Mouse (Mus musculus): ENCODE results near the gene Fut2. TPM values are rescaled to one million over a fixed set of nuclear protein-coding genes. Genes with fewer than 3 reads are reported as not detected.

Gene Fut2
- polyA plus RNA-seq, 1 experiment from 2014 or later: not detected

- no peaks in the 10 kb centered on the region for H3K4me1 ChIP-seq (ENCODE audit: insufficient read depth)
- DNase-seq (no peak), ATAC-seq (no peak)
- no peak overlapping the region; the same call in 1 of the 2 replicates for H3K27ac ChIP-seq (ENCODE audit: low read depth)
- H3K36me3 ChIP-seq (replicated peaks; ENCODE audit: insufficient read depth, low read length): no peaks in the 10 kb centered on the region
- no peaks in the 10 kb centered on the region for H3K27me3 ChIP-seq (ENCODE audit: insufficient read depth, low read length)
- 43% methylated on average over 1 of the region's 1 CpGs for WGBS (ENCODE audit: insufficient replicate concordance)
- no peaks in the 10 kb centered on the region for H3K9me3 ChIP-seq (ENCODE audit: low read length)
- no peak overlapping the region for H3K4me2 ChIP-seq (ENCODE audit: low read depth, low read length)
- H3K9ac ChIP-seq (replicated peaks): no peak overlapping the region
- TF ChIP-seq CTCF (IDR thresholded peaks at IDR 0.05; ENCODE audit: low read depth) (no peak), EP300 (IDR thresholded peaks at IDR 0.05; ENCODE audit: low read depth) (no peak)
- no peak overlapping the region for H3K4me3 ChIP-seq (ENCODE audit: low read depth, low read length)
Observed at GRCm38 (mm10) chr7:45609511-45609910, 56.7 kb downstream of the Fut2 start.

GRCm38 (mm10) chr7:45605704-45606289 lies 60.4 kb downstream of the Fut2 start:
- no peak overlapping the region for H3K4me2 ChIP-seq (ENCODE audit: low read depth, low read length)
- WGBS (ENCODE audit: insufficient replicate concordance): 77% methylated on average over 9 of the region's 9 CpGs
- peak; percentile 31 for ATAC-seq
- H3K36me3 ChIP-seq (replicated peaks; ENCODE audit: insufficient read depth, low read length): no peaks in the 10 kb centered on the region
- TF ChIP-seq CTCF (IDR thresholded peaks at IDR 0.05; ENCODE audit: low read depth) (no peak), EP300 (IDR thresholded peaks at IDR 0.05; ENCODE audit: low read depth) (no peak)
- H3K4me1 ChIP-seq (ENCODE audit: insufficient read depth): no peaks in the 10 kb centered on the region
- H3K27ac ChIP-seq (ENCODE audit: low read depth): no peak overlapping the region
- H3K9me3 ChIP-seq (ENCODE audit: low read length): no peaks in the 10 kb centered on the region
- no peak overlapping the region for H3K4me3 ChIP-seq (ENCODE audit: low read depth, low read length)
- H3K27me3 ChIP-seq (ENCODE audit: insufficient read depth, low read length): no peaks in the 10 kb centered on the region
- no peak overlapping the region for H3K9ac ChIP-seq (replicated peaks)
- DNase-seq: no peak

- TF ChIP-seq CTCF (IDR thresholded peaks at IDR 0.05; ENCODE audit: low read depth): no peak
- no peak for TF ChIP-seq EP300 (IDR thresholded peaks at IDR 0.05; ENCODE audit: low read depth)
- no peak overlapping the region for H3K4me3 ChIP-seq (ENCODE audit: low read depth, low read length)
- peaks cover 10% of the 10 kb centered on the region for H3K4me1 ChIP-seq (ENCODE audit: insufficient read depth)
- DNase-seq (no peak), ATAC-seq (peak; percentile 47; the same call in 1 of the 2 replicates)
- no peak overlapping the region; the same call in 1 of the 2 replicates for H3K4me2 ChIP-seq (ENCODE audit: low read depth, low read length)
- H3K27me3 ChIP-seq (ENCODE audit: insufficient read depth, low read length): no peaks in the 10 kb centered on the region
- H3K9ac ChIP-seq (replicated peaks): no peak overlapping the region
- no peak overlapping the region for H3K27ac ChIP-seq (ENCODE audit: low read depth)
- 49% methylated on average over 18 of the region's 18 CpGs for WGBS (ENCODE audit: insufficient replicate concordance)
- no peaks in the 10 kb centered on the region for H3K9me3 ChIP-seq (ENCODE audit: low read length)
- no peaks in the 10 kb centered on the region for H3K36me3 ChIP-seq (replicated peaks; ENCODE audit: insufficient read depth, low read length)
Observed at GRCm38 (mm10) chr7:45598960-45599879, 67.0 kb downstream of the Fut2 start.

Other genes with a start within 250 kb of the Fut2 start
- not detected in 2 replicates for gene Lhb, start 245.6 kb downstream of the Fut2 start, polyA plus RNA-seq (2015; fragmentation: Nextera tagmentation; extraction: Ambion mirVana)
- 3.3 TPM in 2 replicates for gene Gys1, start 231.6 kb downstream of the Fut2 start, polyA plus RNA-seq (2015; fragmentation: Nextera tagmentation; extraction: Ambion mirVana)
- gene Ruvbl2, start 228.3 kb downstream of the Fut2 start, polyA plus RNA-seq (2015; fragmentation: Nextera tagmentation; extraction: Ambion mirVana): 30.1 and 36.5 TPM in 2 replicates
- gene Ftl1, start 206.5 kb downstream of the Fut2 start, polyA plus RNA-seq (2015; fragmentation: Nextera tagmentation; extraction: Ambion mirVana): 5,147 and 5,518 TPM in 2 replicates
- 59.6 and 60.8 TPM in 2 replicates for gene Bax, start 199.5 kb downstream of the Fut2 start, polyA plus RNA-seq (2015; fragmentation: Nextera tagmentation; extraction: Ambion mirVana)
- 0.22 and 0.30 TPM in 2 replicates for gene Tulp2, start 184.5 kb downstream of the Fut2 start, polyA plus RNA-seq (2015; fragmentation: Nextera tagmentation; extraction: Ambion mirVana)
- gene Gm45808, start 179.6 kb downstream of the Fut2 start, polyA plus RNA-seq (2015; fragmentation: Nextera tagmentation; extraction: Ambion mirVana): 0.15 and 0.33 TPM in 2 replicates
- gene Dhdh, start 177.6 kb downstream of the Fut2 start, polyA plus RNA-seq (2015; fragmentation: Nextera tagmentation; extraction: Ambion mirVana): 8.4 and 9.5 TPM in 2 replicates
- gene Nucb1, start 156.0 kb downstream of the Fut2 start, polyA plus RNA-seq (2015; fragmentation: Nextera tagmentation; extraction: Ambion mirVana): 91.5 and 103 TPM in 2 replicates
- gene Ppp1r15a, start 140.1 kb downstream of the Fut2 start, polyA plus RNA-seq (2015; fragmentation: Nextera tagmentation; extraction: Ambion mirVana): 104 and 113 TPM in 2 replicates
- gene Plekha4, start 140.1 kb downstream of the Fut2 start, polyA plus RNA-seq (2015; fragmentation: Nextera tagmentation; extraction: Ambion mirVana): 0.51 and 0.91 TPM in 2 replicates
- 0.24 and 0.62 TPM in 2 replicates for gene Hsd17b14, start 111.5 kb downstream of the Fut2 start, polyA plus RNA-seq (2015; fragmentation: Nextera tagmentation; extraction: Ambion mirVana)
- gene Bcat2, start 96.2 kb downstream of the Fut2 start, polyA plus RNA-seq (2015; fragmentation: Nextera tagmentation; extraction: Ambion mirVana): 32.3 and 38.9 TPM in 2 replicates
- 7.6 and 7.8 TPM in 2 replicates for gene Fgf21, start 50.9 kb downstream of the Fut2 start, polyA plus RNA-seq (2015; fragmentation: Nextera tagmentation; extraction: Ambion mirVana)
- 0.56 TPM in 1 of 2 replicates, not detected in the other for gene Fut1, start 49.1 kb downstream of the Fut2 start, polyA plus RNA-seq (2015; fragmentation: Nextera tagmentation; extraction: Ambion mirVana)
- 0.09 TPM in 1 of 2 replicates, not detected in the other for gene Izumo1, start 44.6 kb downstream of the Fut2 start, polyA plus RNA-seq (2015; fragmentation: Nextera tagmentation; extraction: Ambion mirVana)
- 3.4 and 3.6 TPM in 2 replicates for gene Rasip1, start 38.9 kb downstream of the Fut2 start, polyA plus RNA-seq (2015; fragmentation: Nextera tagmentation; extraction: Ambion mirVana)
- 0.31 and 0.54 TPM in 2 replicates for gene Mamstr, start 26.4 kb downstream of the Fut2 start, polyA plus RNA-seq (2015; fragmentation: Nextera tagmentation; extraction: Ambion mirVana)
- gene Ntn5, start 17.6 kb upstream of the Fut2 start, polyA plus RNA-seq (2015; fragmentation: Nextera tagmentation; extraction: Ambion mirVana): 0.07 TPM in 1 of 2 replicates, not detected in the other
- 0.04 TPM in 1 of 2 replicates, not detected in the other for gene Sec1, start 28.0 kb upstream of the Fut2 start, polyA plus RNA-seq (2015; fragmentation: Nextera tagmentation; extraction: Ambion mirVana)
- 0.14 and 0.15 TPM in 2 replicates for gene Car11, start 33.4 kb upstream of the Fut2 start, polyA plus RNA-seq (2015; fragmentation: Nextera tagmentation; extraction: Ambion mirVana)
- gene Dbp, start 38.7 kb upstream of the Fut2 start, polyA plus RNA-seq (2015; fragmentation: Nextera tagmentation; extraction: Ambion mirVana): 3.6 and 5.2 TPM in 2 replicates
- gene Rpl18, start 49.1 kb upstream of the Fut2 start, polyA plus RNA-seq (2015; fragmentation: Nextera tagmentation; extraction: Ambion mirVana): 494 and 510 TPM in 2 replicates
- 15.5 and 17.3 TPM in 2 replicates for gene Sphk2, start 51.6 kb upstream of the Fut2 start, polyA plus RNA-seq (2015; fragmentation: Nextera tagmentation; extraction: Ambion mirVana)
- 0.13 TPM in 1 of 2 replicates, not detected in the other for gene Fam83e, start 54.8 kb upstream of the Fut2 start, polyA plus RNA-seq (2015; fragmentation: Nextera tagmentation; extraction: Ambion mirVana)
- not detected in 2 replicates for gene Spaca4, start 59.4 kb upstream of the Fut2 start, polyA plus RNA-seq (2015; fragmentation: Nextera tagmentation; extraction: Ambion mirVana)
- not detected in 2 replicates for gene Lmtk3, start 117.3 kb upstream of the Fut2 start, polyA plus RNA-seq (2015; fragmentation: Nextera tagmentation; extraction: Ambion mirVana)
- 0.26 and 0.38 TPM in 2 replicates for gene Sult2b1, start 118.3 kb upstream of the Fut2 start, polyA plus RNA-seq (2015; fragmentation: Nextera tagmentation; extraction: Ambion mirVana)
- gene Cyth2, start 148.2 kb upstream of the Fut2 start, polyA plus RNA-seq (2015; fragmentation: Nextera tagmentation; extraction: Ambion mirVana): 21.4 and 24.2 TPM in 2 replicates
- 0.11 and 0.32 TPM in 2 replicates for gene Kcnj14, start 158.4 kb upstream of the Fut2 start, polyA plus RNA-seq (2015; fragmentation: Nextera tagmentation; extraction: Ambion mirVana)
- gene Grwd1, start 164.6 kb upstream of the Fut2 start, polyA plus RNA-seq (2015; fragmentation: Nextera tagmentation; extraction: Ambion mirVana): 18.3 and 19.3 TPM in 2 replicates
- gene Kdelr1, start 206.4 kb upstream of the Fut2 start, polyA plus RNA-seq (2015; fragmentation: Nextera tagmentation; extraction: Ambion mirVana): 33.9 and 37.3 TPM in 2 replicates
- 0.02 and 0.05 TPM in 2 replicates for gene Grin2d, start 212.0 kb upstream of the Fut2 start, polyA plus RNA-seq (2015; fragmentation: Nextera tagmentation; extraction: Ambion mirVana)
- 0.70 and 0.71 TPM in 2 replicates for gene Syngr4, start 230.3 kb upstream of the Fut2 start, polyA plus RNA-seq (2015; fragmentation: Nextera tagmentation; extraction: Ambion mirVana)
- gene Tmem143, start 230.5 kb upstream of the Fut2 start, polyA plus RNA-seq (2015; fragmentation: Nextera tagmentation; extraction: Ambion mirVana): 3.5 and 4.3 TPM in 2 replicates

Data from liver, postnatal 0 days (tissue).